Mouse (Mus musculus): ENCODE data around the gene Gm12216.
"Not testable (repeated sequence)": the region's sequence is repeated elsewhere in the genome, so short reads cannot be mapped to it uniquely, and the experiment has no call there.

Gene Gm12216

GRCm38 (mm10) chr11:53858761-53859580, at the start of gene Gm12216:
Gm12216 (minus strand) TSS chr11:53859256.
- peak; percentile 45 to 53 for DNase-seq

DNA sequence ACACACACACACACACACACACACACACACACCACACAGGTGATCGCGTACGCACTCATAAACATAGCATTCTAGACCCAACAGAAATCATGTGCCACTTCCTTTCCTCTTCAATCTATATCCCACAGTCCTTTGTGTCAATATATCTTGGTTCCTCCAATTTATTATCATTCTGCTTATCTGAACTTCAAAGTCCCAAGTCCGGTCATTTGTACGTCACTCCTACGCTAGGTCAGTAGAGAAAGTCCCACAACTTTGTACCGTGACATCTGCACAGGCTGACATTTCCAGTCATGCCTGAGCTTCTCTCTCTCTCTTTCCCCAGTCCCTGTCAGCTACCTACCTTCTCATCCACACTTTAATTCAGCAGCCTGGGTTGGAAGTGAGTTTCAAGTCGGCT, 49.6 kb upstream of the Gm12216 start:
- no peak for DNase-seq

DNA sequence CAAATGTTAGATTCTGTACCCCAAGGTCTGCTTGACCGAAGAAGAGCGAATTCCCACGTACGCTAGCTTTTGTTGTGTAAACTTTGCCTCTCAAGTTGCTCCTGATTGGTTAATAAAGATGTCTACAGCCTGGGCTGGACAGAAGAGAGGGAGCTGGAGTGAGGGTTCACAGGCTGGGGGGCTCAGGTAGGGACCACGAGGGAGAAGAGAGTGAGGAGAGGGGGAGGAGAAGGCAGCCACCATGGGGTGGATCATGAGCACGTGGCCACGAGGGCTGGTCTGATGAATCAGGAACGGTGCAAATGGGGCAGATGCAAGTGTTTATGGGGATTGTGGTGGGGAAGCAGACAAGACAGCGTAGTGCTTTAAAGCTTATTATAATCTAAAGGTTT, 45.5 kb upstream of the Gm12216 start:
- DNase-seq = no peak

DNA sequence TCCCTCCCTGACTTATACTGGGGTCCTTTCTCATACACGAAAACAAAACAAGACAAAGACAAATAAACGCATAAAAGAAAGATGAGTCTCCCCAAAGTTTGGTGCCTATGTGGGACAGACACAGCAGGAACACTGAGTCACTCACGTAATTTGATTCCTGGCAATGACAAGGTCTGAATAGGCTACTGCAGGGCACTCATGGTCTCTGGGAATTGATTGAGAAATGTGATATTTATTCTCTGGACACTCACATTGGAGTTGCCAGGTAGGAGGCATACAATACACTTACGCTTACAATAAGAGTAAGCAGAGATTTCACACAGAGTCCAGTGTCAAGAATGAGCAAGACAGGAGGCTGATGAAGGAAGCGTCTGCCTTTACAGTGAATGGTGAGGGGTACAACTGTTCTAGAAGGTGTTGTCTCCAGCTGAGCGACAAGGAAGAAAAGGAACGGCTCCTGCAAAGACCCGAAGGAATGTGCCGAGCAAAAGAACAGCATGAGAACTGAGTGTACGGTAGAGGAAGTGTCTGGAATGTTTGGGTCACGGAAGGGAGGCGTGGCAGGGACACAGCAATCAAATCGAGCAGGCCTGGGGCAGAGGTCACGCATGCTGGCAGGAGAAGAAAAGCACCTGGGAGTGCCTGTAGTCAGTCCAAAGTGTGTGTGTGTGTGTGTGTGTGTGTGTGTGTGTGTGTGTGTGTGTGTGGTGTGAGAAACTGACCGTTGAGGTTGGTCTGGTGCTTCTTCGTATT, 44.9 kb upstream of the Gm12216 start:
- no peak for DNase-seq

- DNase-seq = no peak
Measured at GRCm38 (mm10) chr11:53902741-53903140, 43.7 kb upstream of the Gm12216 start.

- DNase-seq = no peak
Measured at GRCm38 (mm10) chr11:53900991-53901390, 41.9 kb upstream of the Gm12216 start.

DNA sequence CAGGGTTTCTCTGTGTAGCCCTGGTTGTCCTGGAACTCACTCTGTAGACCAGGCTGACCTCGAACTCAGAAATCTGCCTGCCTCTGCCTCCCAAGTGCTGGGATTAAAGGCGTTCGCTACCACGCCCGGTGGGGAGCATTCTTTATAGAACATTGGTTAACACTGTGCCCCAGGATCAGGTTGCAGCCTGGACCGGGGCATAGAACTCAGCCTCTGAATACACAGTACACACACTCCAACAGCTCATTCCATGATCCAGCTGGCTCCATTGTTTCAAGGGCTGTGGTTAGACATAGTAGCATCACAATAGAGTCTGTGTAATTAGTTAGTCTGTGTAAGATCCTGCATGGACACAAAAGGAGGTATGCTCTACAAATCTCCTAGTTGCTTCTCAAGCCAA, 40.9 kb upstream of the Gm12216 start:
- no peak for DNase-seq

- no peak for DNase-seq
Measured at GRCm38 (mm10) chr11:53899004-53899403, 39.9 kb upstream of the Gm12216 start.

- no peak for DNase-seq
Measured at GRCm38 (mm10) chr11:53896935-53897334, 37.9 kb upstream of the Gm12216 start.

- DNase-seq = no peak
Measured at GRCm38 (mm10) chr11:53893451-53893850, 34.4 kb upstream of the Gm12216 start.

GRCm38 (mm10) chr11:53892716-53893416, 33.8 kb upstream of the Gm12216 start:
- DNase-seq = peak; percentile 47 to 64

GRCm38 (mm10) chr11:53891505-53892451, 32.7 kb upstream of the Gm12216 start, which contains the start of gene Slc22a5:
Slc22a5 (minus strand) TSS chr11:53891660.
- DNase-seq = peak; percentile 98

DNA sequence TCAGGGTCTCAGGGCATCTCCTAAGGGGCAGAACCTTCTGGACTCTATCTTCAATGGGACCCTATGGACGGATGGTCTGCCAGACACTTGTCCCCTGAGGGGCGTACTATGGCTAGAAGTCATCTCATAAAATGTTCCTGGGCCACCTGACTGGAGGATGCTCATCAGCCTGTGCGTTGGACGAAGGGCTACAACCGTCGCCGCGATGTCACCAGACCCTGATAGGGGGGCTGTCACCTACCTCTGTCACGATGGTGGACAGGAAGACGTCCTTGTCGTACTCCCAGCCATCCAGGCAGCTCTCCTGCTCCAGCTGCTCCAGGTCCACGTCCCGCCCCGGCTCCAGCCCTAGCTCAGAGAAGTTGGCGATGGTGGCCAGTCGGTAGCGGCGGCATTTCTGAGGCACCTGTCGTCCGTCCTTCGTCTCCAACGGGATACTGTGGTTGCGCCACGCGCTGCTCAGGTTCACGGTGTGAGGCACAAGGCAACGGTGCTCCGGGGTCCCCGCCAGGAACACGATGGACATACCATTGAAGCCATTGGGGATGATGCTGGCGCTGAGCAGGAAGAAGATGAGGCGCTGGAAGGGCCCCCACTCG, 31.9 kb upstream of the Gm12216 start:
- DNase-seq = no peak

GRCm38 (mm10) chr11:53890225-53890624, 31.2 kb upstream of the Gm12216 start:
- DNase-seq = no peak

DNA sequence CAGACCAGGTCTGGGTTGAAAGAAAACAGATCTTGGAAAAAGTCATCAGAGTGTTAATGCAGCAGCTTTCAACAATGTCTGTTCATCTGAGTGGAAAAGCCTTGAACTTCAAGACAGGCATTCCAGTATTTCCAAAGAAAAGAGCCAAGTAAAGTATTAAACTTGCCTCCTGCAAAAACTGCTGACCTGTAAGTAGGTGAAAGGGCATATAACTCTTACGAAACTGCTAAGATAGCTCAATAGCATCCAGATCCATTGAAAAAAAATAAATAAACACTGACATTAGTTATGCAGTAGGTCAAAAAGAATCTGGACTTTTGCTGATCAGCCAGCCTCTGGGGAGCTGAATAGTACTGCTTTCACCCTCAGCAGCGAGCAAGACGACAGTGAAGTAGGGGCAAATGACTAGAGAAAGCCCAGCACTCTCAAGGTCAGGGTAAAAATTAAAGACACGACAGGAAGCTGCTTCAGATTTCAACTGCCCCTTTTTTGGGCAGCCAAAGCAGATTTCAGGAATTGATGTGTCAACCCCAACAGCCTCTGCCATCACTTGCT, 30.1 kb upstream of the Gm12216 start:
- no peak for DNase-seq

GRCm38 (mm10) chr11:53888242-53888641, 29.2 kb upstream of the Gm12216 start:
- DNase-seq = no peak

- DNase-seq = no peak
Measured at GRCm38 (mm10) chr11:53883287-53883686, 24.2 kb upstream of the Gm12216 start.

GRCm38 (mm10) chr11:53878096-53878495, 19.0 kb upstream of the Gm12216 start:
- DNase-seq = not testable (repeated sequence)

- no peak for DNase-seq
Measured at GRCm38 (mm10) chr11:53876488-53876887, 17.4 kb upstream of the Gm12216 start.

DNA sequence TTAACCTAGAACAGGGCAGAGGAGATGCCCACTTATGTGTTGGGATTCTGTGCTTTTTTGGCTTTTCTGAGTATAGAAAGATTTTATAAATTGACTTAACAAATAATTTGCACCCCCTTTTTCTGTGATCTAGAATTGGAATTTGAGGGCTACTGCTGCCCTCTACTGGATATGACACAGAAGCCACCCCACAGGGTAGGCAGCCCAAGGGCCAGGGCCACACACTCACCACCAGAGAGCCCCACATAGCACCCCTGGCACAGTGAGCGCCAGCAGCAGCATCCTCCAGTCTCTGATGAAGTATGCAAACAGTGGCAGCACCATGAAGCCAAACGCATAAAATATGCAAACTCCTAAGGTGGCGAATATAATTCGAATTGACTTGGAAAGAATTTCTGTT, 15.7 kb upstream of the Gm12216 start:
- peak; percentile 40 to 50 for DNase-seq

Measured in thymus, postnatal 36 days (tissue).